In genomic region chr7:100990636-100991311, GRCm38 (mm10) we compare ENCODE assay signal across 9 mouse cellular contexts. TPM values are rescaled to one million over a fixed set of nuclear protein-coding genes. Genes with fewer than 3 reads are reported as not detected.
DNase-seq lines count a peak whose midpoint lies in the region; ATAC-seq and TF ChIP-seq lines count a peak whose summit lies in the region.
"Had no signal": no experiment of that assay in that cellular context is flagged by ENCODE, and none has a peak within 500 bp of the region (broad histone marks: within the 10 kb centered on the region; RNA-seq: fewer than 3 reads in every experiment).

No protein-coding gene starts in this region.

- intact Hi-C loops in heart, postnatal 10 days (cut with DNase I): no loop called here

- no peaks in the 10 kb centered on the region for H3K36me3 ChIP-seq in hindbrain, embryonic 12.5 days
- H3K36me3 ChIP-seq in hindbrain, postnatal 0 days (ENCODE audit: insufficient read depth, low read length): no peaks in the 10 kb centered on the region
- no peaks in the 10 kb centered on the region for H3K36me3 ChIP-seq in forebrain, embryonic 12.5 days (replicated peaks)

- DNase-seq in hindbrain, postnatal 0 days (ENCODE audit: low spot score): no peak
- DNase-seq in adrenal gland, postnatal 36 days: peak; percentile 58 to 60
- DNase-seq in heart, postnatal 10 days: peak; percentile 73
- DNase-seq in lung, postnatal 14 days: peak; percentile 55
- DNase-seq in layer of hippocampus, adult 9-11 months: no peak
- DNase-seq: cerebellum, postnatal 14 days had no signal

- no peak for TF ChIP-seq CTCF in hindbrain, postnatal 0 days (IDR thresholded peaks at IDR 0.05; ENCODE audit: low read depth)

- peaks cover 10% of the 10 kb centered on the region for H3K4me1 ChIP-seq in hindbrain, embryonic 12.5 days
- no peaks in the 10 kb centered on the region for H3K4me1 ChIP-seq in hindbrain, postnatal 0 days (ENCODE audit: insufficient read depth, low read length)
- peaks cover 8% of the 10 kb centered on the region for H3K4me1 ChIP-seq in forebrain, embryonic 12.5 days

- H3K27me3 ChIP-seq in hindbrain, embryonic 12.5 days: no peaks in the 10 kb centered on the region
- H3K27me3 ChIP-seq in hindbrain, postnatal 0 days (ENCODE audit: insufficient read depth, low read length): 0 out of 2 replicates have a peak, but pooled peaks cover 4% of the 10 kb centered on the region
- H3K27me3 ChIP-seq in forebrain, embryonic 12.5 days: no peaks in the 10 kb centered on the region

- no peak overlapping the region for H3K4me2 ChIP-seq in hindbrain, embryonic 12.5 days (replicated peaks)
- no peak overlapping the region for H3K4me2 ChIP-seq in hindbrain, postnatal 0 days (ENCODE audit: low read depth, low read length)
- no peak overlapping the region for H3K4me2 ChIP-seq in forebrain, embryonic 12.5 days

- no peak overlapping the region for H3K4me3 ChIP-seq in hindbrain, embryonic 12.5 days
- no peak overlapping the region for H3K4me3 ChIP-seq in hindbrain, postnatal 0 days (ENCODE audit: low read length)
- H3K4me3 ChIP-seq in forebrain, embryonic 12.5 days (replicated peaks): no peak overlapping the region

- no peaks in the 10 kb centered on the region for H3K9me3 ChIP-seq in hindbrain, embryonic 12.5 days (replicated peaks)
- H3K9me3 ChIP-seq in hindbrain, postnatal 0 days (ENCODE audit: low read length): no peaks in the 10 kb centered on the region
- H3K9me3 ChIP-seq in forebrain, embryonic 12.5 days: no peaks in the 10 kb centered on the region

- no peak overlapping the region for H3K9ac ChIP-seq in hindbrain, embryonic 12.5 days
- no peak overlapping the region for H3K9ac ChIP-seq in hindbrain, postnatal 0 days (replicated peaks; ENCODE audit: low read length)
- no peak overlapping the region for H3K9ac ChIP-seq in forebrain, embryonic 12.5 days

- ATAC-seq in hindbrain, embryonic 12.5 days (ENCODE audit: low FRiP score): peak; percentile 42; the same call in 1 of the 2 replicates
- ATAC-seq in hindbrain, postnatal 0 days: no peak
- ATAC-seq in forebrain, embryonic 12.5 days (ENCODE audit: low FRiP score): no peak
- no peak for ATAC-seq in CD4-positive, CD25-positive, alpha-beta regulatory T cell, adult 4 months

- WGBS in hindbrain, embryonic 12.5 days: 51% methylated on average over 9 of the region's 9 CpGs
- WGBS in hindbrain, postnatal 0 days: 27% methylated on average over 9 of the region's 9 CpGs
- WGBS in forebrain, embryonic 12.5 days: 30% methylated on average over 9 of the region's 9 CpGs

- no peak overlapping the region for H3K27ac ChIP-seq in hindbrain, embryonic 12.5 days
- no peak overlapping the region for H3K27ac ChIP-seq in hindbrain, postnatal 0 days
- no peak overlapping the region for H3K27ac ChIP-seq in forebrain, embryonic 12.5 days

RNA-seq across cellular contexts. Expression of gene P2ry6, which starts 16.3 kb away (rescaled TPM):
- 2.8 and 3.1 TPM in 2 replicates for polyA plus RNA-seq in hindbrain, embryonic 12.5 days (2016; fragmentation: Nextera tagmentation; extraction: Ambion mirVana)
- 1.5 and 3.5 TPM in 2 replicates for total RNA-seq in hindbrain, postnatal 0 days (2014; rRNA removed)
- 3.4 and 3.6 TPM in 2 replicates for polyA plus RNA-seq in hindbrain, postnatal 0 days (2015; fragmentation: Nextera tagmentation; extraction: Ambion mirVana)
- total RNA-seq in adrenal gland, postnatal 36 days (2021): 1 to 10 TPM; 3.8 to 6.7 TPM
- total RNA-seq in heart, postnatal 10 days (2021): 1 to 10 TPM; 3.7 to 3.9 TPM
- 1.9 and 2.7 TPM in 2 replicates for polyA plus RNA-seq in forebrain, embryonic 12.5 days (2016; fragmentation: Nextera tagmentation; extraction: Ambion mirVana)
- polyA plus RNA-seq in CD4-positive, CD25-positive, alpha-beta regulatory T cell, adult 4 months (2017; shearing (Covaris generic)): not detected

RNA-seq across cellular contexts. Expression of gene P2ry2, which starts 21.9 kb away (rescaled TPM):
- polyA plus RNA-seq in hindbrain, embryonic 12.5 days (2016; fragmentation: Nextera tagmentation; extraction: Ambion mirVana): 0.61 and 0.77 TPM in 2 replicates
- total RNA-seq in hindbrain, postnatal 0 days (2014; rRNA removed): 0.07 and 0.52 TPM in 2 replicates
- 0.51 and 0.95 TPM in 2 replicates for polyA plus RNA-seq in hindbrain, postnatal 0 days (2015; fragmentation: Nextera tagmentation; extraction: Ambion mirVana)
- total RNA-seq in adrenal gland, postnatal 36 days (2021): 1 to 10 TPM; 1.7 to 2.2 TPM
- 10 to 100 TPM; 13.5 to 15.8 TPM for total RNA-seq in heart, postnatal 10 days (2021)
- polyA plus RNA-seq in forebrain, embryonic 12.5 days (2016; fragmentation: Nextera tagmentation; extraction: Ambion mirVana): 0.12 and 0.15 TPM in 2 replicates
- not detected for polyA plus RNA-seq in CD4-positive, CD25-positive, alpha-beta regulatory T cell, adult 4 months (2017; shearing (Covaris generic))

RNA-seq across cellular contexts. Expression of gene Arhgef17, which starts 58.9 kb away (rescaled TPM):
- polyA plus RNA-seq in hindbrain, embryonic 12.5 days (2016; fragmentation: Nextera tagmentation; extraction: Ambion mirVana): 9.1 and 9.6 TPM in 2 replicates
- 72.3 and 74.5 TPM in 2 replicates for total RNA-seq in hindbrain, postnatal 0 days (2014; rRNA removed)
- 8.1 and 10.1 TPM in 2 replicates for polyA plus RNA-seq in hindbrain, postnatal 0 days (2015; fragmentation: Nextera tagmentation; extraction: Ambion mirVana)
- 10 to 100 TPM; 63.3 to 69.0 TPM for total RNA-seq in adrenal gland, postnatal 36 days (2021)
- total RNA-seq in heart, postnatal 10 days (2021): 10 to 100 TPM; 32.9 to 41.2 TPM
- 6.5 and 8.1 TPM in 2 replicates for polyA plus RNA-seq in forebrain, embryonic 12.5 days (2016; fragmentation: Nextera tagmentation; extraction: Ambion mirVana)
- not detected for polyA plus RNA-seq in CD4-positive, CD25-positive, alpha-beta regulatory T cell, adult 4 months (2017; shearing (Covaris generic))

Comparison
In these comparisons a context has a peak if more than half of its experiments do, and no peak if none do; other contexts are left out.
1. DNase-seq: peak in adrenal gland, postnatal 36 days (2 of 2), heart, postnatal 10 days (2 of 2) and lung, postnatal 14 days (single experiment); none in hindbrain, postnatal 0 days (single experiment) and layer of hippocampus, adult 9-11 months (single experiment).